ENCODE assay signal across 8 mouse cellular contexts in genomic region chr2:167942926-167943633, GRCm38 (mm10). TPM values are rescaled to one million over a fixed set of nuclear protein-coding genes. Genes with fewer than 3 reads are reported as not detected.
DNase-seq lines count a peak whose midpoint lies in the region; ATAC-seq and TF ChIP-seq lines count a peak whose summit lies in the region.

No protein-coding gene starts in this region.

- 81% methylated on average over 12 of the region's 12 CpGs for WGBS in hindbrain, embryonic 12.5 days
- WGBS in lung, postnatal 0 days = 20% methylated on average over 12 of the region's 12 CpGs

- H3K9ac ChIP-seq in hindbrain, embryonic 12.5 days = no peak overlapping the region
- H3K9ac ChIP-seq in lung, postnatal 0 days (replicated peaks; ENCODE audit: low read depth) = peak overlapping the region; percentile 8; the same call in 1 of the 2 replicates

- TF ChIP-seq CTCF in lung, postnatal 0 days (IDR thresholded peaks at IDR 0.05) = no peak

- DNase-seq in adrenal gland, adult 2 months = peak; percentile 47
- no peak for DNase-seq in adrenal gland, adult 8-10 months
- peak; percentile 31 for DNase-seq in urinary bladder, postnatal 14 days (ENCODE audit: low spot score)
- no peak for DNase-seq in urinary bladder, postnatal 4 days (ENCODE audit: low spot score in 2 of 2)
- peak; percentile 67 for DNase-seq in lung, postnatal 0 days (ENCODE audit: low spot score)
- DNase-seq in spleen, adult 18-20 months = peak; percentile 61 to 62
- no peak for DNase-seq in layer of hippocampus, postnatal 36 days

- no peaks in the 10 kb centered on the region for H3K27me3 ChIP-seq in hindbrain, embryonic 12.5 days
- H3K27me3 ChIP-seq in lung, postnatal 0 days (replicated peaks; ENCODE audit: insufficient read depth, low read length) = no peaks in the 10 kb centered on the region

- ATAC-seq in hindbrain, embryonic 12.5 days (ENCODE audit: low FRiP score) = no peak
- peak; percentile 63 for ATAC-seq in lung, postnatal 0 days

- peaks cover 77% of the 10 kb centered on the region for H3K4me1 ChIP-seq in hindbrain, embryonic 12.5 days
- H3K4me1 ChIP-seq in lung, postnatal 0 days (ENCODE audit: insufficient read depth, low read depth, low read length) = peaks cover 70% of the 10 kb centered on the region

- no peak overlapping the region for H3K4me3 ChIP-seq in hindbrain, embryonic 12.5 days
- no peak overlapping the region for H3K4me3 ChIP-seq in lung, postnatal 0 days (ENCODE audit: low read depth, low read length)

- no peaks in the 10 kb centered on the region for H3K9me3 ChIP-seq in hindbrain, embryonic 12.5 days (replicated peaks)
- H3K9me3 ChIP-seq in lung, postnatal 0 days (ENCODE audit: low read length) = no peaks in the 10 kb centered on the region

- no peak for TF ChIP-seq EP300 in lung, postnatal 0 days (IDR thresholded peaks at IDR 0.05)

- no peaks in the 10 kb centered on the region for H3K36me3 ChIP-seq in hindbrain, embryonic 12.5 days
- H3K36me3 ChIP-seq in lung, postnatal 0 days (ENCODE audit: insufficient read depth, low read length) = no peaks in the 10 kb centered on the region; the same call in 1 of the 2 replicates

- H3K27ac ChIP-seq in hindbrain, embryonic 12.5 days = peak overlapping the region; percentile 69
- peak overlapping the region; percentile 92 for H3K27ac ChIP-seq in lung, postnatal 0 days (ENCODE audit: low read length)

- H3K4me2 ChIP-seq in hindbrain, embryonic 12.5 days (replicated peaks) = no peak overlapping the region
- peak overlapping the region; percentile 39 for H3K4me2 ChIP-seq in lung, postnatal 0 days (replicated peaks; ENCODE audit: low read depth, low read length)

RNA-seq across cellular contexts. Expression of gene Ptpn1, which starts 11.2 kb away (rescaled TPM):
- total RNA-seq in adrenal gland, adult 2 months (2021) = 10 to 100 TPM; 55.1 to 71.3 TPM
- 52.3 and 57.9 TPM in 2 replicates for polyA plus RNA-seq in adrenal gland, adult 2 months (2012; rRNA removed)
- 10 to 100 TPM; 56.1 to 70.3 (median 60.7) TPM for total RNA-seq in adrenal gland, adult 8-10 months (2022)
- polyA plus RNA-seq in hindbrain, embryonic 12.5 days (2016; fragmentation: Nextera tagmentation; extraction: Ambion mirVana) = 96.9 and 118 TPM in 2 replicates
- 81.2 and 94.5 TPM in 2 replicates for polyA plus RNA-seq in lung, postnatal 0 days (2015; fragmentation: Nextera tagmentation; extraction: Ambion mirVana)
- total RNA-seq in layer of hippocampus, postnatal 36 days (2021) = 10 to 100 TPM; 62.6 to 63.3 TPM

Comparison
In these comparisons a context has a peak if more than half of its experiments do, and no peak if none do; other contexts are left out.
1. DNase-seq: peak in adrenal gland, adult 2 months (single experiment), urinary bladder, postnatal 14 days (single experiment), lung, postnatal 0 days (single experiment) and spleen, adult 18-20 months (2 of 2); none in adrenal gland, adult 8-10 months (single experiment), urinary bladder, postnatal 4 days (0 of 2) and layer of hippocampus, postnatal 36 days (0 of 2).